Mouse (Mus musculus): Measurements from ENCODE around the gene Gm40193.
"Not testable (repeated sequence)": the region's sequence is repeated elsewhere in the genome, so short reads cannot be mapped to it uniquely, and the experiment has no call there.

Gm40193 gene

DNA sequence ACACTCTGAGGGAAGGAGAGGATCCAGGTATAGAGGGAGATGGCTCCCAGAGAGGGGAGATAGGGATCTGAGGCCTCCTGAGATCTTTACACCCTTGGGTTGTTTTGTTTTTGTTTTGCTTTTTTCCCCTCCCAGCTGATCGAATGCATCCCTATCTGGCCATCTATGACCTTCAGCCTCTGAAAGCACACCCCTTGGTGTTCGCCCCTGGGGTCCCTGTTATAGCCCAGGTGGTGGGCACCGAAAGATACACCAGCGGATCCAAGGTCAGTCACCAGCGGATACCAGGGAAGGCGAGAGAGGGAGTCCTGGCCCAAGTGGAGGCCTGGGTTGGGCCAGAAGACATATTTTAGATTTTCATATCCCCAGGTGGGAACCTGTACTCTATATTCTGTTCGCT is 8.2 kb upstream of the Gm40193 start:
- no peak for DNase-seq (ENCODE audit: low spot score in 2 of 2)

GRCm38 (mm10) chr11:70539877-70540587 is 7.3 kb upstream of the Gm40193 start, which contains the start of gene Pld2:
TSS of gene Pld2 (plus strand) at chr11:70540064.
- DNase-seq (ENCODE audit: low spot score in 2 of 2): peak; percentile 55 to 60

- no peak for DNase-seq (ENCODE audit: low spot score in 2 of 2)
Observed at GRCm38 (mm10) chr11:70539423-70539822, 6.7 kb upstream of the Gm40193 start.

- DNase-seq (ENCODE audit: low spot score in 2 of 2): not testable (repeated sequence)
Observed at GRCm38 (mm10) chr11:70531065-70531464, 1.7 kb downstream of the Gm40193 start.

- no peak for DNase-seq (ENCODE audit: low spot score in 2 of 2)
Observed at GRCm38 (mm10) chr11:70528610-70529009, 4.1 kb downstream of the Gm40193 start.

DNA sequence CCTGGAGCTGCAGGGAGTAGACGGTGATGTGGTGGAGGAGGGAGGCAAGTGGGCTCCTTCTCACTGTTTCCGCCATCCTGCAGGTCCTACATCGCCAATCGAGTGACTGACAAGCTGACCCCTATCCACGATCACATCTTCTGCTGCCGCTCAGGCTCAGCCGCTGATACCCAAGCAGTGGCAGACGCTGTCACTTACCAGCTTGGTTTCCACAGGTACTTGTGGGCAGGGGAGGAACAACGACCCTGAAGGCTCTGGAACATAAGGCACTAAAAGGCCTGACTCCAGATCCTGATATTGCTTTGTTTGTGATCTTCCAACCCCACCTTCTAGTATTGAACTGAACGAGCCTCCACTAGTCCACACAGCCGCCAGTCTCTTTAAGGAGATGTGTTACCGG is 6.5 kb downstream of the Gm40193 start:
- DNase-seq (ENCODE audit: low spot score in 2 of 2): no peak

GRCm38 (mm10) chr11:70525726-70526125 is 7.0 kb downstream of the Gm40193 start:
- DNase-seq (ENCODE audit: low spot score in 2 of 2): no peak

DNA sequence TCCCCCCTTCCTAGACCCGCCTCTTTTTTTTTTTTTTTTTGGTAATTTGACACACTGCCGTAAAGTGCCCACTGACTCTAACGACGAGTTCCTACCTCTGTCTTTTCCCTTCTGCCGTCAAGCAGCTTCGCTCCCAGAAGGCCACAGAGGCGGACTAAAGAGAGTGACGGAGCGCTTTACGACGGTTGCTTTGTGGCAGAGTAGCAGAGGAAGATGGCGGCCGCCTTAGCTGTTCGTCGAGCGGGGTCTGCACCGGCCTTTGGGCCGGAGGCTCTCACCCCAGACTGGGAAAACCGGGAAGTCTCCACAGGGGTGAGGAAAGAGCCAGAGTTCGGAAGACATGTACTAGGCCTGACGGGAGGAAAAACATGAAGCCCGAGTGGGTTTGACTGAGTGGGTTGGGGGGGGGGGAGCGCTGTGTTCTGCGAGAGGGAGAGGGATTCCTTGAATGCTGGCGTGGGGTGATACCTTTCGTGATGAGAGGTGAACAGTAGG is 7.5 kb downstream of the Gm40193 start, which contains the start of gene Psmb6:
TSS of gene Psmb6 (plus strand) at position 184 of the 495 bp plus-strand sequence.
- peak; percentile 88 to 93 for DNase-seq (ENCODE audit: low spot score in 2 of 2)

GRCm38 (mm10) chr11:70524782-70525181 is 8.0 kb downstream of the Gm40193 start:
- no peak for DNase-seq (ENCODE audit: low spot score in 2 of 2)

DNA sequence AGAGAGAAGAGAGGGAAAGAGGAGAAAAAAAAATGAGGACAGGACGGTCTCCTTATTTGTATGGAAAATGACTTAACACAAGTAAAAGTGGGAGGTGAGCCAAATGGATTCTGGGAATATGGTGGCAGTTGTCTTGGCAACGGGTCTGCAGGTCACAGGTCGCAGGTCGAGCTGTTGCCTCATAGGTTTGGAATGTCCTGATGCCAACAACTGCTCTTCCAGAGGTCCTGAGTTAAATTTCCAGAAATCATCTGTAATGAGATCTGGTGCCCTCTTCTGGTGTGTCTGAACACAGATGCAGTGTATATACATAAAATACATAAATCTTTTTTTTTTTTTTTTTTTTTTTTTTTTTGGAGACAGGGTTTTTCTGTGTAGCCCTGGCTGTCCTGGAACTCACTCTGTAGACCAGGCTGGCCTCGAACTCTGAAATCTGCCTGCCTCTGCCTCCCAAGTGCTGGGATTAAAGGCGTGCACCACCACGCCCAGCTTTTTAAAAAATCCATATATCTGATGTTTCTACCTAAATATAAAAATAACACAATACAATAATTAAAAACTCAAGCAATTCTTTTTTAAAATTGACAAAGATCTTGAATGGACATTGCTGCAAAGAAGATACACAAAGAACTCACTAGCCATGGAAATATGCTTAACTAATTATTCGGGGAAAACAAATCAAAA is 9.3 kb downstream of the Gm40193 start:
- not testable (repeated sequence) for DNase-seq (ENCODE audit: low spot score in 2 of 2)

- no peak for DNase-seq (ENCODE audit: low spot score in 2 of 2)
Observed at GRCm38 (mm10) chr11:70520178-70520769, 12.5 kb downstream of the Gm40193 start.

DNA sequence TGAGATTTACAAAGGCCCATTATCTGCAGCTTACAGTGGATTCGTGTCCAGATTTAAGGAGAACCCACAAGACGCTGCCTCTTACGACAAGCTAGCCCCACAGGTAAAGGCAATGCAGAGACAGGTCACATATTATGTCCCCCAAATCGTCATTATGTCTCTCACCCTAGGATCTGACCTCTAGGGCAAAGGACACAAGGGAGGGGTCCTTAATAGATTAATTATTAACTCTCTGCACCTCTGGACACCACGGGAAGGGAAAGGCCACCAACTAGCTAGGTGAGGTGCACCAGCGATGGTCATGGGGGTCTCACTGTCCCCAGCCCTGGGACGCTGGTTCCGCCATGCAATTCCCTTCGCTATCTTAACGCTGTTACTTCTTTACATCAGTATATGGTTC is 13.8 kb downstream of the Gm40193 start, which contains the start of gene Gltpd2:
TSS of gene Gltpd2 (plus strand) at position 274 of the 400 bp plus-strand sequence.
- DNase-seq (ENCODE audit: low spot score in 2 of 2): no peak

GRCm38 (mm10) chr11:70518436-70518835 is 14.3 kb downstream of the Gm40193 start:
- DNase-seq (ENCODE audit: low spot score in 2 of 2): no peak

- DNase-seq (ENCODE audit: low spot score in 2 of 2): no peak
Observed at GRCm38 (mm10) chr11:70516352-70516751, 16.4 kb downstream of the Gm40193 start.

- no peak for DNase-seq (ENCODE audit: low spot score in 2 of 2)
Observed at GRCm38 (mm10) chr11:70514288-70514687, 18.5 kb downstream of the Gm40193 start, which contains the start of gene Vmo1. TSS of gene Vmo1 (minus strand) at chr11:70514616.

- no peak for DNase-seq (ENCODE audit: low spot score in 2 of 2)
Observed at GRCm38 (mm10) chr11:70513520-70513919, 19.2 kb downstream of the Gm40193 start.

DNA sequence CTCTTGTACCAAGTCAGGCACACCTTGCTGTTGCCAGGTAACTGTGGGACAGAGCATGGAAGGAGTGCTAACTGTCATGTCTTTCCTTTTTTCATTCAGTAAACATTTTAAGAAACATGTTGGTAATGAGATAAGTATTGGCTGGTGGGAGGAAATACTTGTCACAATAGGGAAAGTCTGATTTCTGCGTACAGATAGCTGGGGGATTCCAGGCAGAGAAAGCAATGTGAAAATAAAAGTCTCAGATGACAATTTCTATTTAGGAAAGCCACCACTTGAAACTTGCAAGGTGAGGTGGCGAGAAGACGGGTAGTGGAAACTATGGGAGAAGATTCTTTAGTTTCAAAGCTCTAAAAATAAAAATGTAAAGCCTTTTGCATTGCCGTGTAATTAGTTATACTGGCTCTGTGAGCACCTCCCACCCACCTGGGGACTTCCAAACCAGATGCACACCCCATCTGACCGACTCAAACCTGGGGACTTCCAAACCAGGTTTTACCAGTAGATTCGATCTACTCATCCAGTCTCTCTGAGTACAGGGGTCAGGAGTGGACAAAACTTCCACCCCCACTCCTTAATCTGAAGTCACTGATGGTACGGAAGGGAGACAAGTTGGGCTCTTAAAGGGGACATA is 19.9 kb downstream of the Gm40193 start:
- no peak for DNase-seq (ENCODE audit: low spot score in 2 of 2)

DNA sequence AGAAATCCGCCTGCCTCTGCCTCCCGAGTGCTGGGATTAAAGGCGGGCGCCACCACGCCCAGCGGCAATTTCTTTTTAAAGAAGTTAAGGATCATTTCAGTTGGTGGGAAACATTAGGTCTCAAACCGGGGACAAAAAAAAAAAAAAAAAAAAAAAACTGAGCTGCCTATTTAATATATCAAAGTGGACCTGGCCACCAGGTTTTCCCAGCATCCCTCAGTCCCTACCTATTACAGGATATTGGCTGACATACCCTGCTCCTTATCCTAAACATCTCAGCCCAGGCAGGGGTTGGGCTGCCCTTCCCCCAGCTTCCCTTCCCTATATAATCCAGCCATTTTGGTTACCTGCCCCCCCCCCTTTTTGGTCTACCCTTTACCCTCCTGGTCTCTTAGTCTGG is 20.9 kb downstream of the Gm40193 start:
- no peak for DNase-seq (ENCODE audit: low spot score in 2 of 2)

DNA sequence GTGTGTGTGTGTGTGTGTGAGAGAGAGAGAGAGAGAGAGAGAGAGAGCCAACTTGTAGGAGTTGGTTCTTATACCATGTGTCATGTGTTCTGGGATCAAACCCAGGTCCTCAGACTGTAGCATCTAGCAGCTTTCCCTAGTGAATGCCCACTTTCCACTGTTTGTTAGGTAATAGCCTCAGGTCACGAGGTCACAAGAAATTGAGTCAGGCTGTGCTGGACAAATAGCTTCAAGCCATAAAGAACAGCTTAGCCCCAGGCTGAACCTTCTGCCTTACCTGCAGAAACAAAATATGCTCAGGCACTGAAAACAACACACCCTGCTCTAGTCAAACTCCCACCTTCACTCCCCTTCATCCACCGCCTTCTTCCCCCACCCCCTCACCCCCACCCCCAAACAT is 21.5 kb downstream of the Gm40193 start:
- no peak for DNase-seq (ENCODE audit: low spot score in 2 of 2)

GRCm38 (mm10) chr11:70509753-70510564 is 22.8 kb downstream of the Gm40193 start:
- peak in 1 of 2 experiments; percentile 22 for DNase-seq (ENCODE audit: low spot score in 2 of 2)

- no peak for DNase-seq (ENCODE audit: low spot score in 2 of 2)
Observed at GRCm38 (mm10) chr11:70506962-70507515, 25.7 kb downstream of the Gm40193 start.

Data from frontal cortex, postnatal 14 days (tissue).